Mouse (Mus musculus) testis, postnatal 10 days (tissue): Measurements from ENCODE around the gene Arhgef5.
"Not testable (repeated sequence)": the region's sequence is repeated elsewhere in the genome, so short reads cannot be mapped to it uniquely, and the experiment has no call there.

Experiments used
- DNase-seq: peaks from one replicate; pipeline ENCODE4 v3.0.0; 2021; ENCODE audit warnings: low spot score

Arhgef5 gene

GRCm38 (mm10) chr6:43265363-43266041 lies at the start of gene Arhgef5:
TSS of gene Arhgef5 (plus strand) at chr6:43265582.
- peak; percentile 70 for DNase-seq

- not testable (repeated sequence) for DNase-seq
These were observed 34.1 kb upstream of the Arhgef5 start, which contains the start of gene Olfr47 for GRCm38 (mm10) chr6:43231255-43231654. TSS of gene Olfr47 (plus strand) at chr6:43231529.

GRCm38 (mm10) chr6:43242061-43242460 lies 23.3 kb upstream of the Arhgef5 start:
- no peak for DNase-seq

- no peak for DNase-seq
These were observed 18.0 kb upstream of the Arhgef5 start for GRCm38 (mm10) chr6:43247396-43247795.

DNA sequence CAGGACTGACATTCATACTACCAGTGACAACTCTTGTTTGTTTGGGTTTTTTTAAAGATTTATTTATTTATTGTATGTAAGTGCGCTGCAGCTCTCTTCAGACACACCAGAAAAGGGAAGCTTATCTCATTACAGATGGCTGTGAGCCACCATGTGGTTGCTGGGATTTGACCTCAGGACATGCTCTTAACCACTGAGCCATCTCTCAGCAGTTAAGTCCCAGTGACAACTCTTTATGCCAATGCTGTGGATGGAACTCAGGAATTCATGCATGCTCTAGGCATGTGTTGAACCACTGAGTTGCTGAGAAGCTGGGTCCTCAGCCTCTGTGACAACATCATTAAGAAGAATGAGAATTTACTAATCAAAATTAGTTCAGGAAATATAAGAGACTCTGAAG lies 12.4 kb upstream of the Arhgef5 start:
- no peak for DNase-seq

- DNase-seq, result no peak
These were observed 11.0 kb upstream of the Arhgef5 start for GRCm38 (mm10) chr6:43254193-43254926.

DNA sequence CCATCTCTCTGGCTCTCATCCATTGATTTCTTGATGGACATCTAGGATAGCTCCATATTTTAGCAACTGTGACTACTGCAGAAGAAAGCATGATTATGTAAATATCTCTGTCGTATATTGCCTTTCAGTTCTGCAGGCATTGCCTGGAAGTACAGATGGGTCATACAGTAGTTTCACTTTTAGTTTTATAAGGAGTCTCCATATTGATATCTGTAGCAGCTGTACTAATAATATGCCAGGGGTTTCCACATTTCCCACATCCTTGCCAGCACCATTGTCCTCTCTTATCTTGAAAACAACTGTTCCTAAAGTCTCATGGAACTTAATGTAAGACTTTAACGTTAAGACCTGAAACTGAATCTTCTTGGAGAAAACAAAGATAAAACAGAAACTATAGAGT lies 4.6 kb upstream of the Arhgef5 start:
- no peak for DNase-seq

GRCm38 (mm10) chr6:43266356-43266755 lies 974 bp downstream of the Arhgef5 start:
- peak; percentile 47 for DNase-seq

GRCm38 (mm10) chr6:43272597-43272996 lies 7.2 kb downstream of the Arhgef5 start:
- DNase-seq, result no peak

- DNase-seq, result no peak
These were observed 8.7 kb downstream of the Arhgef5 start for GRCm38 (mm10) chr6:43274123-43274522.

DNA sequence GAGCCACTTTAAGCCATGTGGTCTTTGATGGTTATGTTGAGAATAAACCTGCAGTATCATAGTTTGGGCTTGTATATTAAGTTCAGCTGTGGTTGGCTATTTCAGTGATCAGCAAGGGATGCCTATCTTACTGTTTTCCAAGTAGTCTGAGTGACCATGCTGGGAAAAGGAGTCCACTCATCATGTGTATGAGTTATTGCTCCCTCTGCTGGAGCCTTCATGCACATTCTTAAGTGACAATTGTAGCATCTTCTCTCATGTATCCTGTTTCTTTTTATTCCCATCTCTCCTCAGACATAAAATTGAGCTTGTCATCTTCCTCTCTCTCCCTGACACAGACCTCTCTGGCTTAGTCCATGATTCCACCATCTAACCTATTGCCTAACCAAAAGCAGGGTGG lies 12.9 kb downstream of the Arhgef5 start:
- DNase-seq, result no peak

DNA sequence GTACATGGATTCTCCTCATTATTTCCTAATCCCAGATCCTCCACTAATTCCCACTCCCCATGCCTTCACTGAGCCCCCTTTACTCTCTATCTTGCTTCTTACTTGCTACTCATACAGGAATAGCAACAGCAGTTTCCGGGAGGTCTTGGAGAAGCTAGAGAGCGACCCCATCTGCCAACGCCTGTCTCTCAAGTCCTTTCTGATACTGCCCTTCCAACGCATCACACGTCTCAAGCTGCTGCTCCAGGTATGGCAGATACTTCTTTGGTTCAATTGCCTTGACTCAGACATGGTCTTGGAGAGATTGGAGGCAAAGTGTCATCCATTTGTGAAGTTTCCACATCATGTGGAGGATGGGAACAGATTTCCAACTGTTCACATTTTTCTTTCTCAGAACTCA lies 15.1 kb downstream of the Arhgef5 start:
- no peak for DNase-seq

DNA sequence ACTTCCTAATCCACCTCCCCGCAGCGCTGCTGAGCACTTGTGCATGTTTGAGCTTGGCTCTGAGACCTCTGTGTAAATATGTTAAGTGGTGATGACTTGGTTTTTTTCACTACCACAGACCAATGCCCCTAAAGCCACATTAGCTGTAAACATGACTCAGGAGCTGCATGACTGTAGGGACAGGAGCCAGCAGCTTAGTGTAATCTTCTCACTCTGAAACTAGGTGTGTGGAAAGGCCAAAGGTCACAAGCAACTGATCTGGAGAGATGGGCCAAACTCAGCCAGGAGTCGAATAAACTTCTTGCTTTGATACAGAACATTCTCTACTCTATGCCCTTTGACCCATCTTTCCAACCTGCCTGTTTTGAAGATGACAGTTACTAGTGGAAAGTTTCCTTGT lies 26.7 kb downstream of the Arhgef5 start:
- DNase-seq, result no peak

GRCm38 (mm10) chr6:43292471-43293076 lies 27.2 kb downstream of the Arhgef5 start:
- DNase-seq, result no peak

DNA sequence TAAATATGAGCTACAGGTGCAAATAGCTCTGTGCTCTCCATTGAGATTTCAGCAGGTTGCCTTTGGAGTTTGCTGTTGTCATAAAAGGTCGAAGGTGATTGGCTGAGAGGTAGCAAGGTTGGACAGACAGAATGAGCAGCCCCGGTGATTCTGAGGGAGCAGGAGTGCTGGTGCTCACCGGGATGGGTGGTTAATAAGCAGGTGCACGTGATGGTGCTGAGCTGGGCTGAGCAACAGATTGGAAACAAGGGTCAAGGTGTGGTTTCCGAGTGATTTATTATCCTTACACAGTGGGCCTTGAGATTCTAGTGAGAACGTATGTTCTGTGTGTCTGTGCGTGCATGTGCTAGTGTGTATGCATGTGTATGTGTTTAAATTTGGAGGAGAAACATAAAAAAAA lies 27.8 kb downstream of the Arhgef5 start:
- DNase-seq, result no peak

DNA sequence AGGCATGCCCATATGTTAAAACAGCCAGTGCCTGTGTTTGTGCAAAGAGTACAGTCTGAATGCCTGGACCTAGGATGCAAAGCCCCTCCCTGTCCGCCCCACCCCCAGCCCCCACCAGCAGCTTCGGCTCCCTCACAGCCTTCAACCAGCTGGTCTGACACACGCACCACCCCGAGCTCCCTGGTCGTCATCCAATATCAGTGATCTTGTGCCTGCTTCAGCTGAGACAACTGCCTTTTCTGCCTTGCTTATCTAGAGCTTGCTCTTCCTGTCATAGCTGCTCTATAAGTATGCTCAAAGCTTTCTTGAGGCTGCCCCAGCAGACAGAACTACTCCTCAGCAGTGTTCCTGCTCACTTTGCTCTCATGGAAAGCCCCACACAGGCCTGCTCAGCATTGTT lies 30.5 kb downstream of the Arhgef5 start:
- no peak for DNase-seq

DNA sequence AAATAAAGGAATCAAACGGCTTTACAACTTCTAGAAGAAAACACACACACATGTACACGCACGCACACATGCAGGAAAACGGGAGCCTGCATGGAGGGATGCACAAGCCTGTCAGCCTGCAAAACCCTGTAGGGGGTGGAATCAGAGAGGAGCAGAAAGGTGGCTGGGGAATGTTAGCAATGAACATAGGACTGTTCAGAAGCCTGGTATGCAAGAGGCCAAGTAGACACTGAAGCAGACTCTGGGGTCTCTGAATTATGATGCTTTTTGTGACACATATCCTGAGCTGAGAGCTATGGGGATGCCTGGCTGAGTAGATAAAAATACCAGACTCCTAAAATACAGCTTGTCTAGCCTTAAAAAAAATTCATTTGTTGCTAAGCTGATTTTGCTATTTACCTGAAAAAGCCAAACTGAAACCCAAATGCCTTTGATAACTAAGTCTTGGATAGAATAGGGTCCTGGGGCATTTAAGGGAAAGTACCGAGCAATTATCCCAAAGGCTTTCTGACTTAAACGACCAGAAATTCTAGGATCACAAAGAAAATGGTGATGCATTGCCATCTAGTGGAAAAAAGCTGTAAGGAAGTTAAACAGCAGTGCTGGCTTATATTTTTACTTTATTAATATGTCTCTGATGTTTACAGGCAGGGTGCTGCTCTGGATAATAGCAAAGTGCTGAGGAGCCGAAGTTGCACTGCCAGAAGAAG lies 31.6 kb downstream of the Arhgef5 start:
- no peak for DNase-seq

DNA sequence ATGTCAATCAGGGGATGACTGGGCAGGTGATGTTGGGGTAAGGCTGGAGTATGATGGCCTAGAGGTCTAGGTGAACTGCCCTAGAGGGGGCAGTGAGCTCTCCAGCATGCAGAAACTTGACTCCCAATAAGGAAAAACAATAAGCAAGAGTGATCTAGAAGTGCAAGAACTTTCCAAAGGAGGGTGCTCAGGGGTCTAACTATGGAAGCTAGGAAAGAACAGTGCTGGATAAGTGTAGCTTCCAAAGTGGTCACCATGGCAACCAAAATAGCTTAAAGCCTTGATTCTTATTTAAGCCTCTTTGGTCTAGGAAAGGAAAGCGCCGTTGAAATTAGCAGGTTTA lies 32.1 kb downstream of the Arhgef5 start:
- DNase-seq, result no peak

- DNase-seq, result no peak
These were observed 44.1 kb downstream of the Arhgef5 start, which contains the start of gene Nobox for GRCm38 (mm10) chr6:43309454-43309853. TSS of gene Nobox (minus strand) at chr6:43309554.

DNA sequence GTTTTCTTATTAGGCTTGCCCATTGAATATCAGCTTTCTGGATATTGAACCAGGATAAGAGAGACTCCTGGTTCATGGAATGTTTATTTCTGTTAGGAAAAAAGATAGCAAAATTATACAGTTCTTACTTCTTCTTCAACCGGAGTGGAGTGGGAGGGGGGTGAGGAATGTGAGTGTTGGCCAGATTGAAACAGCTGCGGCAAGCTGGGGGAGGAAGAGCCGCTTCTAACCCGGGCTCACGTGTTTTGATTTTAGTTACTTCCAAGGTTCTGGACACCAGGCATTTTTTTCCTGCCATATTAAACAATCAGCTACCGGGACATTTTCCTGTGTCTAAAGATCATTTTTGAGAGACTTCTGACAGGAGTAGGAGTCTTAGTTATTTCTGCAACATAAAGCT lies 44.7 kb downstream of the Arhgef5 start:
- peak; percentile 60 for DNase-seq

DNA sequence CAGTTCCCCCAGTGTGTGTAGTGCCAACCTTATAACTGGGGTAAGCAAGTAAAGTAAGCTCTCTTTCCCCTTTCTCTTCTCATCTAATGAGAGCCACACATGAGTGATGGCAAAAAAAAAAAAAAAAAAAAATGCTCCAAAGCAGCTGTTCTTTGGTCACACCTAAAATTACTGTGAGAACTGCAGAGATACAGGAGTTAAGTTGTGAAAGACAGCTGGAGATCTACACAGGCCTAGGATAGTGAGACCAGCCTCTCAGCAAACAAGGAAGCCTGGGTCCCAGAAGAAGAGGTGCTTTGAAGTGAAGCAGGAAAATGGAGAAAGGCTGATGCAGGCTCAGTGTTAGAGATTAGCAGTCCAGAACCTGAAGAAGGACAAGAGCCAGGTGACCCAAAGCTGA lies 47.2 kb downstream of the Arhgef5 start:
- DNase-seq, result no peak

- DNase-seq, result no peak
These were observed 47.7 kb downstream of the Arhgef5 start for GRCm38 (mm10) chr6:43312961-43313656.
